In genomic region chr17:65669061-65669460, GRCm38 (mm10) we compare ENCODE assay signal across 11 mouse cellular contexts.
"Had no signal": no experiment of that assay in that cellular context is flagged by ENCODE, and none has a peak within 500 bp of the region (broad histone marks: within the 10 kb centered on the region; RNA-seq: fewer than 3 reads in every experiment).

No protein-coding gene starts in this region.

- DNase-seq: gastrocnemius, postnatal 14 days; gastrocnemius, postnatal 36 days; heart, adult 18-20 months; heart, postnatal 10 days; kidney, adult 11 months; kidney, adult 2 months; kidney, adult 9 months; kidney, postnatal 36 days; layer of hippocampus, adult 9-11 months; layer of hippocampus, postnatal 36 days; left cerebral cortex, postnatal 4 days had no signal
